Mouse (Mus musculus) layer of hippocampus, adult 9-11 months (tissue): ENCODE measurements around the gene Gtpbp3.
A peak's percentile ranks its signal among the peaks of the same experiment; 100 is the strongest.
"Not testable (repeated sequence)": the region's sequence is repeated elsewhere in the genome, so short reads cannot be mapped to it uniquely, and the experiment has no call there.

Source experiments
- DNase-seq: peaks from one replicate; pipeline ENCODE4 v3.0.0; 2022

Gene Gtpbp3

GRCm38 (mm10) chr8:71497881-71498501 lies 10.1 kb downstream of the Gtpbp3 start:
- no peak for DNase-seq

DNA sequence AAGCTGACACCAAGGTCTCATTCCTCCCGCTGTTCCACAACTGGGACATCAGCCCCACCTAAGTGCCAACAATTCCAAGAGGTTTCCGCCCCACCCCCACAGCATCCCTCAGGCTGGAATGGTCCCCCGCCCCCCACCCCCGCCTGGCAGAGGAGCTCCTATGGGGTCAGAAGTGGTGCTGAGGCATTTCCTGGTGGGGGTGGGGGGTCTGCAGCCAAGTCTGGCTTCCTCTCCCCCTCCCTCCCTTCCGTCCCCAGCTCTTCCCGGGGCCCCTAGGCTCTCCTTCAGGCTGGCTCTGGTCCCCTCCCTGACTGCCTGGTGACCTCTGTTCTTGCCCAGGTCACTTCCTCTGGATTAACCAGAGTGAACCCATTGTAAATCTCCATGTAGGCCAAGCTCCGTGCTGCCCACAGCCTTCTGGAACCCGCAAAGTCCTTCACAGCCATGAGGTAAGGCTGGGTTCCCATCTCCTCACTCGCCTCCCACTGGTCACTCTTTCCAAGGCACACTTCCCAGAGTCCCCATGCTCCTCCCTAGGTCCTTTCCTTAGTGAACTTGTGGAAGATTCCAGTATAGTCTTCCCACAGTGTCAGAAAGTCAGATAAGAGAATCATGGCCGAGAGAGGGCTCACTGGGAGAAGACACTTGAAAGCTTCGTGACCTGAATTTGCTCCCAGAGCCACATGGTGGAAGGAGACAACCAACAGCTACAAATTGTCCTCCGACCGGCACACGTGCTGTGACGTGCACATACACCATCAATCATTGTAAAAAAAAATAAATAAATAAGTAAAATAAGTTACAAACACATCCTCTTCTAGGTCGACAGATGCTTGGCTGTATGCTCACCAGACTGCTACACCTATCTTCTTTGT lies 11.2 kb downstream of the Gtpbp3 start:
- no peak for DNase-seq

DNA sequence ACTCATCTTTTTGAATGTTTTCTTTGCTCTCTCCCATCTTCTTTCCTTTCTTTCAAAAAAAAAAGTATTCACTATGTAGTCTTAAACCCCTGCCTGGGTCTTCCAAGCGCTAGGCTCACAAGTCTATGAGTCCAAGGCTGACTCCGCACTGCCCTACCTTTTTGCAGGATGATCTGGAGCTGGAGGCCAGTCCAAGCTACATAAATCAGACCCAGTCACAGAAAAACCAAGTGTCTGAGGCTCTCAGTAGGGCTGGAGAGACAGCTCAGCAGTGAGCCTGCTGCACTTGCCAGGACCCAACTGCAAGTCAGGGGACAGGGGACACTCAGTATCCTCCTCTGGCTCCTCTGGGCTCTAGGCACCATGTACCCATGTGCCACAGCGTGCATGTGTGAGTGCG lies 16.4 kb downstream of the Gtpbp3 start:
- no peak for DNase-seq

GRCm38 (mm10) chr8:71505326-71505725 lies 17.4 kb downstream of the Gtpbp3 start:
- no peak for DNase-seq

DNA sequence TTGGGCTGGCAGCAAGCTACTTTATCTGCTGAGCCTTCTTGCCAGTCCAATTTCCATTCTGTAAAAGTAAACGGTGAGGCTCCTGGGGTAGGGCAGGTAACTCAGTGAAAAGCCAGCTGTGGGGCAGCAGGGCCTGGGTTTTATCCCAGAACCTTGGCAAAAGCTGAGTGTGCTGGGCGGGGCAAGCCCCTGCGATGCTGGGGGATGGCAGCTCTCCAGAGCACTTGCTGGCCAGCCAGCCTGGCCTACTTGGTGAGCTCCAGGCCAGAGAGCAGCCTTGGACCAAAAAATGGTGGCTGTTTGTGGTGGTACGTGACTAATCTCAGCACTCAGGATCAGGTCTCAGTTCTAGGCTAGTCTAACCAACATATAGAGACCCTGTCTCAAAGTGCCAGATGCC lies 18.1 kb downstream of the Gtpbp3 start:
- no peak for DNase-seq

DNA sequence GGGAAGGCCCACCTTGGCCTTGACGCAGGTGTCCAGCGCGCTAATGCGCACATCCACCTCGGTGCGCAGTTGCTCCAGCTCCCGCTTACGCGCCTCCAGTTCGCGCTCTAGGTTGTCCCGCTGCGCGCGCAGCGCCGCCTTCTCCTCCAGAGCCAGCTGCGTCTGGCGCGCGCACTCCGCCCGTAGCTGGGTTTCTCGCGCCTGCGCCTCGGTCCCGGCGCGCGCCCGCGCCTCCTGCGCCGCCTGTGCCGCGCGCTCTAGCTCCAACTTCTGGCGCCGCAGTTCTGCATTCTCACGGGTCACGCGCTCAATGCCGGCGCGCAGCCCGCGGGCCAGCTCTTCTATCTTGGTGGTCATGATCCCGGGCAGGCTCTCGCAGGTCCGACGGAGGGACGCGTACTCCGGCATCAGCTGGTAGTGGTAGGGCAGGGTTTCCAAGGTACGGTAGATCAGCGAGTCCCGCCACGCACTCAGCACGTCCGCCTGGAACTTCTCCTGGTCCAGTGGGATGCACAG lies 19.7 kb downstream of the Gtpbp3 start:
- DNase-seq = peak; percentile 86

DNA sequence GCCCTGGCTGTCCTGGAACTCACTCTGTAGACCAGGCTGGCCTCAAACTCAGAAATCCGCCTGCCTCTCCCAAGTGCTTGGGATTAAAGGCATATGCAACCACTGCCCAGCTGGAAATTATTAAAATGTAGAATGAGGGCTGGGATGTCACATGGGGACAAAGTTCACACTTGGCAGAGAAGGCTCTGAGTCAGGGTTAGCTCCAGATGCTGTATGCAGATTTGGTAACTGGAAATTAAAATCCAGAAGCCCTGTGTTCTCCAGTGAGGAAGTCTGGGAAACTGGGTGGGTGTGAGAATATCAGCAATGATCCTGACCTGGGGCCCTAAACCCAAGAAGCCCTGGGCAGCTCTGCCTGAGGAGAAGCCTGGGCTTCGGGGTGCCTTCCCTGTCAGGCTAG lies 21.4 kb downstream of the Gtpbp3 start:
- DNase-seq = no peak

DNA sequence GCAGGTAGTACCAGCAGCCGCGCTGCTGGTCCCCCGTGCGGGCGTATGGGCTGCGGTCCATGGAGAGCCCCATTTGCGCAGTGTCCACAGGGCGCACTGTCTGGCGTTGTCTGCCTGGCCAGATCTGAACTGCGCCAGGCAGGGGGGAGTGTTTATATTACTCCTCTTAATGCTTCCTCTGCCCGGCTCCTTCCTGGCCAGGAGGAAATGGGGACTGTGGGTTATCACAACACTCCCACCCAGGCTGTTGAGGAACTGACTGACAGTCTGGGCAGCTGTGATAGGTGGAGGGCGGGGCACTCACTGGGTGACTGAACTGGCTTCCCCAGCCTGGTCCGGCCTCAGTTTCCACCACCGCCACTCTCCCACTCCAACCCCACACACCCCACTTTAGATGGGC lies 23.7 kb downstream of the Gtpbp3 start, which contains the start of gene Plvap:
Plvap (minus strand) TSS at position 109 of the 400 bp plus-strand sequence.
- DNase-seq = no peak

- no peak for DNase-seq
These were observed 25.3 kb downstream of the Gtpbp3 start for GRCm38 (mm10) chr8:71513018-71513754.

- no peak for DNase-seq
These were observed 27.1 kb downstream of the Gtpbp3 start for GRCm38 (mm10) chr8:71515043-71515442.

DNA sequence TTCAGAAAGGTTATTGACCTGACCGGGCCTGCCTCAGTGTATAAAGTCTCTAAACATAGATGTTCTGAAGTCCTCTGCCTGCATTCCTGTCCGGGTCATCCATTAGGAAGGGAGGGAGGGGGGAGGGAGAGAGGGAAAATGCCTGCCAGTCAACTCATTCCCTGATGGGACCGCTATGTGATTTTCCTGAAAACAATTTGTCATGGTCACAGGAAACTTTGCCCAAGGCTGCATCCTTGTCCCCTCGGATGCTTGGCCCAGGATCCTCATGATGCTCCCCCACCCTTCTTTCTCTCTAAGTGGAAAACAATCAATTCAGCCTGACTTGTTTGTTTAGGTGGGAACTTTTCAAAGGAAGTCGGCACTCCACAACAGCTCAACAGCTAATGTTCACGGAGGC lies 28.9 kb downstream of the Gtpbp3 start:
- no peak for DNase-seq

DNA sequence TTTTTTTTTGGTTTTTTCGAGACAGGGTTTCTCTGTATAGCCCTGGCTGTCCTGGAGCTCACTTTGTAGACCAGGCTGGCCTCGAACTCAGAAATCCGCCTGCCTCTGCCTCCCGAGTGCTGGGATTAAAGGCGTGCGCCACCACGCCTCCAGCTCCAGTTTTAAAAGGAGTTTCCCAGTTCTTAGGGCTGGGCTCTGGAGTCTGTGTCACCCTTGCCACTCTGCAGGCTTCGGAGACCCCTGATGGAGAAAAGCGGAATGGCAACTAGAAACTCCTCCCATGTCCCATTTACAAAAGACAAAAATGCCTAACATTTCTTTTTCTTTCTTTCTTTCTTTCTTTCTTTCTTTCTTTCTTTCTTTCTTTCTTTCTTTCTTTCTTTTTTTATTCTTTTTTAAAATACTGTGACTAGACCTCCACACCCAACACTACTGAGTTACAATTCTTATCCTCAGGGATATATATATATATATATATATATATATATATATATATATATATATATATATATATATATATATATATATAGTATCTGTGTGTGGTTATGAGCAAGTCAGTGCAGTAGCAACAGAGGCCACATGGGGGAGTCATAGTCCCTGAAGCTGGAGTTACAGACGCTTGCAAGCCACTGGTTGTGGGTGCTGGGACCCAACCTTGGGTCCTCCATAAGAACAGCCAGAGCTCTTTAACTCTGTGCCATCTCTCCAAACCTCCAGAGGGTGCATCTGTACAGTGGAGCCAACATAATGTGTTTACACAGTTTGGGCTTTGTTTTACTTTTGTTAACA lies 31.3 kb downstream of the Gtpbp3 start:
- not testable (repeated sequence) for DNase-seq

DNA sequence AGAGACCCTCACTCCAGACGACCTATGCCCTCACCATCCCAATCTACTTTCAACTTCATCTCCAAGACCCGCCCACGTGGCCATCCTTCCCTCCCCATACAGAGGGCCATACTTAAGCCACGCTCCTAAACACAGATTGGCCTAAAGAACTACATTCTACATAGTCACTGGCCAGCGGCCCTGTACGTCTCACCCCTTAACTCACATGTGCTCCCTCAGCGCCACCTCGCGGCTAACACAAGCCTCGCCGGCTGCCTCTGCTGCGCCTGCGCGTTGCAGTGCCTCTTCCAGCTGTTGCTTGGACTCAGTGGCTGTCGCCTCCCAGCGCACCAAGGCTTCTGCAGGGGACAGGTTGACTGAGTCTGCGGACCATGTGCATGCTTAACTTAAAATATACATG lies 33.7 kb downstream of the Gtpbp3 start:
- DNase-seq = peak; percentile 92

GRCm38 (mm10) chr8:71525226-71526050 lies 37.5 kb downstream of the Gtpbp3 start, which contains the start of gene Ccdc194:
Ccdc194 (minus strand) TSS chr8:71525711.
- DNase-seq = no peak

DNA sequence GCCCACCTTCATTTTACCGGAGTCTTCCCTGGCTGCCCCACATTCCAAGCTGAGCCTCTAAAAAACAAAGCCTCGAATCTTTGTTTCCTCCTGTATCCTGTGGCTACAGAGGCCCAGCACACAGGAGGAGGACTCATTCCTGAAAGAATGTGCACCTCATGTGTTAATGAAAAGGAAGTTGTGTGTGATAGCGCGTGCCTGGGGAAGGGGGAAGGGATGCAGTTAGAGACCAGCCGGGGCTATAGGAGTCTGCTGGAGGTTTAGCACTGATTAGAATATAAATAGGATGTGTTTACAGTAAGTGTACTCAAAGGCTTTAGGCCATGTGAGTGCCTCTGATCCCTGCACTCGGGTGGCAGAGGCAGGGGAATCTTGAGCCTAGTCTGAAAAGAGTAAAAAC lies 38.4 kb downstream of the Gtpbp3 start:
- DNase-seq = no peak

- DNase-seq = no peak
These were observed 39.4 kb downstream of the Gtpbp3 start for GRCm38 (mm10) chr8:71527162-71527870.

DNA sequence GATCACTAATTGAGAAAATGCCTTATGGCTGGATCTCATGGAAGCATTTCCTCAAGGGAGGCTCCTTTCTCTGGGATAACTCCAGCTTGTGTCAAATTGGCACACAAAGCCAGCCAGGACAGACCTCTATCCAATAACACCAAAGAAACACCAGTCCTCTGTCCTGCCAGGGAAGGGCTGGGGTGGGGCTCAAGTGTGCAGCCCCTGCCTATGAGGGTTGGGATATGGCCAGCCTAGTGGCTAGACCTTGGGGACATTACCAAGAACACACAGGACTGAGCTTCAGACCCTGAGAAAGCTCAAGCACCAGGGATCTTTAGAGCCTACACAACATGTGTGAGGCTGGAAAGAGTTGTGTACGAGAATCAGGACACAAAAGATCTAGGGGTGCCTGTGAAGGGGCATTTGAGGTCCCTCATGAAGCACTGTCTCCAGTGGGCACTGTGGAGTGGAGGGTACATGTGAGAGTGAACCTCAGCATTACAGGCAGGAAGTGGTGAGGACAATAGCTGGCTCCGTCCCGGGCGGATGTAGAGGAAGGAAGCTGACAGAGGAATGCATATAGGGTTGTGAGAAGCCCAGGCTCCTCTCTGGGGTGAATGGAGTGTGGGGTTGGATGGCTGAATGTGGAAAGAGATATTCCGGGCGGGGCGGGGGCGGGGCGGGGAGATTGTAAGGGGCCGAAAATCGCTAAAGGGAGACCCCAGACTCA lies 40.6 kb downstream of the Gtpbp3 start:
- DNase-seq = no peak

GRCm38 (mm10) chr8:71530735-71531467 lies 43.0 kb downstream of the Gtpbp3 start:
- peak; percentile 58 for DNase-seq

- DNase-seq = no peak
These were observed 46.4 kb downstream of the Gtpbp3 start for GRCm38 (mm10) chr8:71534263-71534810.
